Mouse (Mus musculus) retina, adult 2 months (tissue): ENCODE measurements around the gene Lrch1.
A peak's percentile ranks its signal among the peaks of the same experiment; 100 is the strongest.

Experiments used
- DNase-seq: peaks from one replicate; pipeline ENCODE4 v3.0.0-alpha.2; 2012; ENCODE audit warnings: low read depth, low spot score

Gene Lrch1

GRCm38 (mm10) chr14:74947376-74948013, at the start of gene Lrch1:
Lrch1 (minus strand) TSS chr14:74947876.
- peak; percentile 23 for DNase-seq

- DNase-seq: no peak
Observed at GRCm38 (mm10) chr14:74997041-74997440, 49.4 kb upstream of the Lrch1 start.

- DNase-seq: no peak
Observed at GRCm38 (mm10) chr14:74996556-74996955, 48.9 kb upstream of the Lrch1 start.

- peak; percentile 15 for DNase-seq
Observed at GRCm38 (mm10) chr14:74990504-74990903, 42.8 kb upstream of the Lrch1 start.

GRCm38 (mm10) chr14:74989909-74990308, 42.2 kb upstream of the Lrch1 start:
- no peak for DNase-seq

GRCm38 (mm10) chr14:74989322-74989721, 41.6 kb upstream of the Lrch1 start:
- no peak for DNase-seq

- DNase-seq: no peak
Observed at GRCm38 (mm10) chr14:74986527-74986926, 38.9 kb upstream of the Lrch1 start.

GRCm38 (mm10) chr14:74985658-74986057, 38.0 kb upstream of the Lrch1 start:
- no peak for DNase-seq

- DNase-seq: no peak
Observed at GRCm38 (mm10) chr14:74984817-74985391, 37.2 kb upstream of the Lrch1 start.

GRCm38 (mm10) chr14:74983079-74983478, 35.4 kb upstream of the Lrch1 start:
- DNase-seq: no peak

- no peak for DNase-seq
Observed at GRCm38 (mm10) chr14:74981016-74981415, 33.3 kb upstream of the Lrch1 start.

- DNase-seq: no peak
Observed at GRCm38 (mm10) chr14:74976972-74977371, 29.3 kb upstream of the Lrch1 start.

- DNase-seq: no peak
Observed at GRCm38 (mm10) chr14:74974136-74974651, 26.5 kb upstream of the Lrch1 start.

- DNase-seq: no peak
Observed at GRCm38 (mm10) chr14:74972687-74973086, 25.0 kb upstream of the Lrch1 start.

GRCm38 (mm10) chr14:74972216-74972615, 24.5 kb upstream of the Lrch1 start:
- DNase-seq: no peak

GRCm38 (mm10) chr14:74963402-74963764, 15.7 kb upstream of the Lrch1 start:
- DNase-seq: no peak

GRCm38 (mm10) chr14:74962713-74963401, 15.2 kb upstream of the Lrch1 start:
- no peak for DNase-seq

GRCm38 (mm10) chr14:74960568-74960967, 12.9 kb upstream of the Lrch1 start:
- no peak for DNase-seq

- no peak for DNase-seq
Observed at GRCm38 (mm10) chr14:74956702-74957101, 9.0 kb upstream of the Lrch1 start.

- DNase-seq: no peak
Observed at GRCm38 (mm10) chr14:74956234-74956633, 8.6 kb upstream of the Lrch1 start.

- DNase-seq: no peak
Observed at GRCm38 (mm10) chr14:74948426-74949240, 957 bp upstream of the Lrch1 start.

GRCm38 (mm10) chr14:74948014-74948396, 329 bp upstream of the Lrch1 start:
- DNase-seq: no peak
